Mouse (Mus musculus) cerebellum, adult (tissue): ENCODE results near the gene Tmem231.

Experiments used
- ATAC-seq: cut with Nextera tagmentation; 2 replicates; pipeline ENCODE4 v1.9.2; 2017; ENCODE audit warnings: mild to moderate bottlenecking, moderate library complexity, mixed read lengths; ENCODE audit not compliant: insufficient number of reproducible peaks, low FRiP score, low TSS enrichment

Tmem231 gene

DNA sequence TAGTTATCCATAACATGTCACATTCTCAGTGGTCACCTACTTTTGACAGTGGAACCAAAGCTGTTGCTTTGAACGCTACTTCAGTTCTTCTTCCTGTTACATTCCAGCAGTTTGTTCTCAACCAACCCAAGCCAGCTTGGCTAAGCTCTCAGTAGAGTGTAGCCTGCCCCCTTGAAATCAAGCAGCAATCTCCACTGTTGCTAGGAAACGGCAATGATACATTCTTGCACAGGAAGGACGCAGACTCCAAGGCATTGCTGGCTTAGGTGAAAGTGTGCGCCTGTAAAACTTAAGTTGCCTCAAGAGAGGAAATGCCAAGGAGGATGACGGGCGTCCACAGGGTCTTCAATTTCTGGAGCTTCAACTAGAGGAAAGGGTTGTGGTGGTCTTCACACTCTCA is 67.8 kb downstream of the Tmem231 start:
- ATAC-seq, result no peak

DNA sequence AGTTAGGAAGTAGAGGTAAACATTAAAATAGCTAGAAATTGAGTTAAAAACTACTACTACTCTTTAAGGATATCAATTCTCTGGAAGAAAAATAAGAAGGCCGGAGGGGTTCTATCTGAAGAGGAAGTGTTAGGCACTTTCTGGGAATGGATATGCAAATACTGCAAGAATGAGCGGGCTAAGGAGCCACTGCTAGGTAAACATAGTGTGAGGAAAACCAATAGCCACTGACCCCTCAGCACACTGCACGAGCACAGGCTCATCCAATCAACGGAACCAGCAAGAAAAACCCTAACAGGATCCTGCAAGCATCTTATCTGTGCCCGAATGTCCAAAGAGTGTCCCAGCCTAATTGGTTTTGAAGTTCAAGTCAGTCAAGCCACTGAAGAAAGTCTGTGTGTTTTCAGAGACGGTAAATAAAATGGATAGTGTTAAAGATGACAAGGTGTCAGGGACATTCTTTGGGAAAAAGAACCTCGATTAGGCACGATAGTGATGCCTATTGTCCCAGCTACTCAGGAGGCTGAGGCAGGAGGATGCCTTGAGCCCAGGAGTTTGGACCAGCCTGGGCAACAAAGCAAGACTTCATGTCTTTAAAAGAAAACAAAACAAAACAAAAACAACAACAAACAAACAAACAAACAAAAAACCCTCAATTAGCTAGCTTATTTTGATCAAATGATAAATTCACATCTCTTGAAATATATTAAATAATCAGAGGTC is 68.4 kb downstream of the Tmem231 start:
- no peak for ATAC-seq

DNA sequence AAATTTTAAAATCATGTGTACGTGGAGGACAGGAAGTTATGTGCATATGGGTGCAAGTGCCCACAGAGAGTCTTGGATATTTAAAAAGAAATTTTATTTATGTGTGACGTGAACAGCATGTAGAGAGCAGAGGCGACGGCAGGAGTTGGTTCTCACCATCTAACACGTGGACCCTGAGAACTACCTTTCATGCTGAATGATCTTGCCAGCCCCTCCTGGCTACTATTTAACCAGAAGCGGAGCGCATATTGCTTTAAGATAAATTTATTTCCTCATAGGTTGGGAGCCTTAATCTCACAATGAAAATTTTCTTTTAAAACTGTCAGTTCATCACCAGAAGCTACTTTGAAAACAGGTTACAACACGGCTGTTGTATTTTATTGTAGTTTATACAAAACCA is 69.0 kb downstream of the Tmem231 start:
- no peak for ATAC-seq

DNA sequence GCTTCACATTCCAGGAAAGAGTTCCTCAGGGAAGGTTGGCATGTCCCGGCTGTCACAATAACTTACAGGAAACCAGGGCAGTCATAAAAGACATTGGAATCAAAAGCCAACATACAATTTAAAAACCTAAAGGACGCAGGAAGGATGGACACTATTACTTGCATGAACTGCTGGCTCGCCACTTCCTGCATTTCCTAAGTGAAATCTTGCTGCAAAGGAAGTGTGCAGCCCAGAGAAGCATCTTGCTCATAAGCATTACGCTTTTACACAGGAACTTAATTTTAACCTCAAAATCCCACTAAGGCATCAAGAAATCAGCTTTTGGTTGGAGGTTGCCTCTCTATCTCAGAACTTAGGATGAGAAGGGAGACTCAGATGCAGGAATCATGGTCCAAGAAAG is 70.4 kb downstream of the Tmem231 start:
- ATAC-seq, result no peak
